ENCODE assay signal across 24 mouse cellular contexts in the genomic region with DNA sequence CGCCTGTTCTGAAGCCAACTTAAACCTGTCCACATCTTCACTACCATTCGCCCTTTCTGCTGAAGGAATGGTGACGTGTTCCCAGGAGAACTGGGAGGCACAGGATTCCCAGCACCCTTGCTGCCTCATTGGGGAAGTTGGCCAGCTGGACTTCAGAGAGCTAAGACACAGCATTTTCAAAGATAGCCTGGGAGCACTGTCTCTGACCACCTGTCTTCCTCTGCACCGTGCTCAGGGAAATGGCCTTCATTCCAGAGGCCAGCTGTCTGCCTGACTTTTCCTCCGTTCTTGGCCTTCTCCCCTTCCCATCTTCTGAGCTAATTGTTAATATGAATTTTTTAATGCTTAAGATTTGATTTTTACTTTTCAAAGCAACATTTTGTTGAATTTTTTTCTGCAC. TPM values are rescaled to one million over a fixed set of nuclear protein-coding genes. Genes with fewer than 3 reads are reported as not detected.
"Had no signal": no experiment of that assay in that cellular context is flagged by ENCODE, and none has a peak within 500 bp of the region (broad histone marks: within the 10 kb centered on the region; RNA-seq: fewer than 3 reads in every experiment).

No protein-coding gene starts in this region.

- H3K27ac ChIP-seq: heart, embryonic 13.5 days; heart, embryonic 15.5 days; hindbrain, embryonic 13.5 days; hindbrain, embryonic 15.5 days; hindbrain, postnatal 0 days; kidney, embryonic 15.5 days; kidney, postnatal 0 days; limb, embryonic 13.5 days; limb, embryonic 15.5 days; liver, embryonic 12.5 days had no signal

- DNase-seq: gastrocnemius, postnatal 14 days; gastrocnemius, postnatal 36 days; heart, adult 18-20 months; heart, postnatal 14 days; heart, postnatal 36 days; kidney, adult 11 months; kidney, adult 2 months; kidney, adult 9 months; kidney, postnatal 14 days; kidney, postnatal 36 days; layer of hippocampus, adult 9-11 months; layer of hippocampus, postnatal 36 days; left cerebral cortex, postnatal 4 days had no signal

- H3K4me1 ChIP-seq: hindbrain, embryonic 13.5 days; hindbrain, embryonic 15.5 days had no signal

- H3K4me3 ChIP-seq: heart, embryonic 13.5 days; heart, embryonic 15.5 days; hindbrain, embryonic 13.5 days; hindbrain, embryonic 15.5 days; kidney, embryonic 15.5 days; limb, embryonic 13.5 days; limb, embryonic 15.5 days; liver, embryonic 12.5 days had no signal

RNA-seq across cellular contexts. Expression of a gene that starts 6.6 kb away (rescaled TPM):
- total RNA-seq: hematopoietic stem cell, adult 5-6 weeks had no signal
